Mouse (Mus musculus) lung, embryonic 14.5 days (tissue): Measurements from ENCODE around the gene Cideb. TPM values are rescaled to one million over a fixed set of nuclear protein-coding genes. Genes with fewer than 3 reads are reported as not detected.
A peak's percentile ranks its signal among the peaks of the same experiment; 100 is the strongest.

Experiments used
- ATAC-seq: fragments of 200-750 bp; cut with Nextera tagmentation; 2 replicates; pipeline ENCODE4 v1.8.0; 2017; ENCODE audit warnings: mild to moderate bottlenecking, moderate TSS enrichment, moderate library complexity; ENCODE audit not compliant: insufficient read depth
- DNase-seq: peaks from one replicate; pipeline ENCODE4 v3.0.0-alpha.2; 2015
- H3K27ac ChIP-seq: fragments of 300-500 bp; sonication (generic); 2 replicates; pipeline ENCODE4 v1.5.1; 2014; ENCODE audit warnings: low read depth, mild to moderate bottlenecking, moderate library complexity
- H3K27me3 ChIP-seq: fragments of 300-500 bp; sonication (generic); 2 replicates; pipeline ENCODE4 v1.6.1; 2014; ENCODE audit warnings: low read length, control low read depth; ENCODE audit not compliant: insufficient read depth
- H3K36me3 ChIP-seq: fragments of 300-500 bp; sonication (generic); 2 replicates; pipeline ENCODE4 v1.6.1; 2014; ENCODE audit warnings: control low read depth; ENCODE audit not compliant: insufficient read depth
- H3K4me1 ChIP-seq: fragments of 300-500 bp; sonication (generic); 2 replicates; pipeline ENCODE4 v1.6.1; 2014; ENCODE audit warnings: antibody characterized with exemption, control low read depth; ENCODE audit not compliant: insufficient read depth
- H3K4me2 ChIP-seq: fragments of 300-500 bp; sonication (generic); 2 replicates; pipeline ENCODE4 v1.6.1; 2014; ENCODE audit warnings: mild to moderate bottlenecking
- H3K4me3 ChIP-seq: fragments of 300-500 bp; sonication (generic); 2 replicates; pipeline ENCODE4 v1.5.1; 2014; ENCODE audit warnings: low read depth, low read length
- H3K9ac ChIP-seq: fragments of 300-500 bp; sonication (generic); 2 replicates; pipeline ENCODE4 v1.6.1; 2014
- H3K9me3 ChIP-seq: fragments of 300-500 bp; sonication (generic); 2 replicates; pipeline ENCODE4 v1.6.1; 2016; ENCODE audit warnings: low read depth, low read length, control low read depth
- CTCF ChIP-seq: IDR thresholded peaks from 2 replicates; pipeline ENCODE4 v1.5.1; 2016; ENCODE audit warnings: antibody characterized with exemption, low read depth
- WGBS: fragments of 180-500 bp; shearing (Covaris S2); extraction: QIAGEN DNeasy Blood & Tissue Kit; methylation state at CpG from one replicate; pipeline ENCODE4 v1.1.7; 2014; 5-methylcytosine and 5-hydroxymethylcytosine counted together
- polyA plus RNA-seq: library from polyadenylated mRNA; unstranded; fragments of >200 nt; fragmentation: Nextera tagmentation; extraction: Ambion mirVana; gene quantifications from 2 replicates; pipeline ENCODE4 v1.2.1, GENCODE M21; 2014

The Cideb gene
- 0.36 and 0.38 TPM in 2 replicates for polyA plus RNA-seq

- Histone ChIP-seq H3K36me3 (peaks cover 32% of the 10 kb centered on the region), H3K27ac (no peak within 1 kb of the TSS), H3K4me2 (peak within 1 kb of the TSS; percentile 23), H3K4me3 (no peak within 1 kb of the TSS), H3K9me3 (no peaks in the 10 kb centered on the region), H3K4me1 (0 out of 2 replicates have a peak, but pooled peaks cover 5% of the 10 kb centered on the region), H3K27me3 (peaks cover 11% of the 10 kb centered on the region), H3K9ac (no peak within 1 kb of the TSS)
- ATAC-seq (no peak), DNase-seq (peak; percentile 91)
- TF ChIP-seq CTCF, result peak; percentile 73
- WGBS, result 12% methylated on average over 8 of the region's 8 CpGs
Measured at GRCm38 (mm10) chr14:55758363-55758784, at the start of gene Cideb. Gene Cideb, minus strand, starts transcription at chr14:55758458.

- Histone ChIP-seq H3K27me3 (no peaks in the 10 kb centered on the region), H3K36me3 (no peaks in the 10 kb centered on the region), H3K4me3 (no peak overlapping the region), H3K27ac (peak overlapping the region; percentile 9; the same call in 1 of the 2 replicates), H3K4me2 (no peak overlapping the region), H3K9me3 (no peaks in the 10 kb centered on the region), H3K4me1 (peaks cover 4% of the 10 kb centered on the region; the same call in 1 of the 2 replicates), H3K9ac (no peak overlapping the region)
- WGBS, result 67% methylated on average over 15 of the region's 15 CpGs
- DNase-seq, result peak; percentile 35
- ATAC-seq, result no peak
- TF ChIP-seq CTCF, result no peak
Measured at GRCm38 (mm10) chr14:55795380-55796163, 37.3 kb upstream of the Cideb start.

GRCm38 (mm10) chr14:55793946-55794345 lies 35.7 kb upstream of the Cideb start:
- TF ChIP-seq CTCF, result no peak
- Histone ChIP-seq H3K4me2 (no peak overlapping the region), H3K27ac (no peak overlapping the region), H3K9me3 (no peaks in the 10 kb centered on the region), H3K27me3 (no peaks in the 10 kb centered on the region), H3K4me3 (no peak overlapping the region), H3K9ac (no peak overlapping the region), H3K36me3 (no peaks in the 10 kb centered on the region), H3K4me1 (peaks cover 4% of the 10 kb centered on the region; the same call in 1 of the 2 replicates)
- no peak for ATAC-seq
- 56% methylated on average over 2 of the region's 2 CpGs for WGBS
- DNase-seq, result peak; percentile 56

- Histone ChIP-seq H3K27ac (peak overlapping the region; percentile 30; the same call in 1 of the 2 replicates), H3K9ac (no peak overlapping the region), H3K9me3 (no peaks in the 10 kb centered on the region), H3K36me3 (no peaks in the 10 kb centered on the region), H3K27me3 (peaks cover 3% of the 10 kb centered on the region; the same call in 1 of the 2 replicates), H3K4me3 (no peak overlapping the region), H3K4me2 (no peak overlapping the region), H3K4me1 (peaks cover 8% of the 10 kb centered on the region; the same call in 1 of the 2 replicates)
- WGBS, result 49% methylated on average over 2 of the region's 2 CpGs
- DNase-seq (peak; percentile 27), ATAC-seq (no peak)
- TF ChIP-seq CTCF, result no peak
Measured at GRCm38 (mm10) chr14:55793461-55793860, 35.2 kb upstream of the Cideb start.

- TF ChIP-seq CTCF, result peak; percentile 20; the same call in 1 of the 2 replicates
- Histone ChIP-seq H3K4me1 (peaks cover 8% of the 10 kb centered on the region; the same call in 1 of the 2 replicates), H3K9me3 (no peaks in the 10 kb centered on the region), H3K4me2 (peak within 1 kb of the TSS; percentile 85), H3K27ac (no peak within 1 kb of the TSS), H3K4me3 (peak within 1 kb of the TSS; percentile 44), H3K36me3 (no peaks in the 10 kb centered on the region), H3K27me3 (peaks cover 18% of the 10 kb centered on the region; the same call in 1 of the 2 replicates), H3K9ac (peak within 1 kb of the TSS; percentile 46)
- peak; percentile 79 for DNase-seq
- peak; percentile 33; the same call in 1 of the 2 replicates for ATAC-seq
- WGBS, result 4% methylated on average over 40 of the region's 40 CpGs
Measured at GRCm38 (mm10) chr14:55788256-55789050, 30.2 kb upstream of the Cideb start, which contains the start of gene Ripk3. Gene Ripk3, minus strand, starts transcription at chr14:55788865.

GRCm38 (mm10) chr14:55787731-55788130 lies 29.5 kb upstream of the Cideb start:
- Histone ChIP-seq H3K4me2 (peak overlapping the region; percentile 85), H3K36me3 (no peaks in the 10 kb centered on the region), H3K27ac (no peak overlapping the region), H3K4me3 (peak overlapping the region; percentile 44), H3K9ac (0 out of 2 replicates have a peak overlapping the region, but pooled peaks have one; percentile 46), H3K4me1 (peaks cover 4% of the 10 kb centered on the region), H3K9me3 (no peaks in the 10 kb centered on the region), H3K27me3 (peaks cover 22% of the 10 kb centered on the region; the same call in 1 of the 2 replicates)
- no peak for ATAC-seq
- WGBS, result 32% methylated on average over 11 of the region's 11 CpGs
- TF ChIP-seq CTCF, result no peak
- DNase-seq, result no peak
